Mouse (Mus musculus) brown adipose tissue, adult 24 weeks (tissue): ENCODE results near the gene Zmiz1. TPM values are rescaled to one million over a fixed set of nuclear protein-coding genes. Genes with fewer than 3 reads are reported as not detected.
A peak's percentile ranks its signal among the peaks of the same experiment; 100 is the strongest.

Experiments used
- H3K27ac ChIP-seq: fragments of 200-500 bp; replicated peaks from 2 replicates; pipeline ENCODE4 v1.5.1; 2012; ENCODE audit warnings: low read depth, mild to moderate bottlenecking, low read length
- H3K4me1 ChIP-seq: fragments of 200-500 bp; 2 replicates; pipeline ENCODE4 v1.6.1; 2012; ENCODE audit warnings: low read length, mixed read lengths; ENCODE audit not compliant: control insufficient read depth, insufficient read depth, insufficient read length
- H3K4me3 ChIP-seq: fragments of 200-500 bp; 2 replicates; pipeline ENCODE4 v1.5.1; 2012; ENCODE audit warnings: low read depth, mild to moderate bottlenecking, low read length, moderate library complexity; ENCODE audit not compliant: insufficient read depth
- polyA plus RNA-seq: library from polyadenylated mRNA; stranded (reverse); fragments of >200 nt; gene quantifications from 2 replicates; pipeline ENCODE4 v1.2.4, GENCODE M21; 2012; ENCODE audit not compliant: missing spikeins, insufficient read depth, insufficient read length

The Zmiz1 gene
- polyA plus RNA-seq, 1 experiment: 17.0 TPM

- Histone ChIP-seq H3K4me3 (no peak overlapping the region), H3K27ac (peak overlapping the region; percentile 46), H3K4me1 (peaks cover 26% of the 10 kb centered on the region)
Measured at GRCm38 (mm10) chr14:25533631-25534395, 74.8 kb downstream of the Zmiz1 start.

GRCm38 (mm10) chr14:25534396-25534769 is 75.4 kb downstream of the Zmiz1 start:
- H3K4me3 ChIP-seq: no peak overlapping the region
- peaks cover 26% of the 10 kb centered on the region for H3K4me1 ChIP-seq
- H3K27ac ChIP-seq: no peak overlapping the region

- Histone ChIP-seq H3K27ac (no peak overlapping the region), H3K4me1 (peaks cover 28% of the 10 kb centered on the region), H3K4me3 (no peak overlapping the region)
Measured at GRCm38 (mm10) chr14:25534918-25535582, 76.1 kb downstream of the Zmiz1 start.

- no peak overlapping the region for H3K27ac ChIP-seq
- H3K4me3 ChIP-seq: no peak overlapping the region
- peaks cover 28% of the 10 kb centered on the region for H3K4me1 ChIP-seq
Measured at GRCm38 (mm10) chr14:25535583-25535943, 76.6 kb downstream of the Zmiz1 start.

GRCm38 (mm10) chr14:25536476-25536875 is 77.5 kb downstream of the Zmiz1 start:
- H3K27ac ChIP-seq: no peak overlapping the region
- no peak overlapping the region for H3K4me3 ChIP-seq
- H3K4me1 ChIP-seq: peaks cover 28% of the 10 kb centered on the region

- Histone ChIP-seq H3K27ac (no peak overlapping the region), H3K4me1 (peaks cover 26% of the 10 kb centered on the region), H3K4me3 (no peak overlapping the region)
Measured at GRCm38 (mm10) chr14:25537351-25537750, 78.4 kb downstream of the Zmiz1 start.

- no peak overlapping the region for H3K4me3 ChIP-seq
- no peak overlapping the region for H3K27ac ChIP-seq
- H3K4me1 ChIP-seq: peaks cover 15% of the 10 kb centered on the region
Measured at GRCm38 (mm10) chr14:25538522-25538921, 79.5 kb downstream of the Zmiz1 start.

GRCm38 (mm10) chr14:25539493-25540116 is 80.6 kb downstream of the Zmiz1 start:
- H3K27ac ChIP-seq: no peak overlapping the region
- no peak overlapping the region for H3K4me3 ChIP-seq
- H3K4me1 ChIP-seq: peaks cover 7% of the 10 kb centered on the region

GRCm38 (mm10) chr14:25540172-25540571 is 81.2 kb downstream of the Zmiz1 start:
- peaks cover 5% of the 10 kb centered on the region for H3K4me1 ChIP-seq
- H3K27ac ChIP-seq: no peak overlapping the region

GRCm38 (mm10) chr14:25541213-25541612 is 82.2 kb downstream of the Zmiz1 start:
- H3K4me3 ChIP-seq: no peak overlapping the region
- H3K27ac ChIP-seq: no peak overlapping the region
- H3K4me1 ChIP-seq: peaks cover 5% of the 10 kb centered on the region

More at GRCm38 (mm10) chr14:25540172-25540571, 81.2 kb downstream of the Zmiz1 start:
- H3K4me3 ChIP-seq: no peak overlapping the region

- Histone ChIP-seq H3K4me3 (no peak overlapping the region), H3K4me1 (peaks cover 10% of the 10 kb centered on the region)
Measured at GRCm38 (mm10) chr14:25543098-25543497, 84.1 kb downstream of the Zmiz1 start.

GRCm38 (mm10) chr14:25543927-25544326 is 84.9 kb downstream of the Zmiz1 start:
- peaks cover 11% of the 10 kb centered on the region for H3K4me1 ChIP-seq
- no peak overlapping the region for H3K27ac ChIP-seq

More at GRCm38 (mm10) chr14:25543098-25543497, 84.1 kb downstream of the Zmiz1 start:
- no peak overlapping the region for H3K27ac ChIP-seq

GRCm38 (mm10) chr14:25546852-25547621 is 88.1 kb downstream of the Zmiz1 start:
- no peak overlapping the region for H3K4me3 ChIP-seq
- peaks cover 9% of the 10 kb centered on the region; the same call in 1 of the 2 replicates for H3K4me1 ChIP-seq
- H3K27ac ChIP-seq: 0 out of 2 replicates have a peak overlapping the region, but pooled peaks have one; percentile 8

More at GRCm38 (mm10) chr14:25543927-25544326, 84.9 kb downstream of the Zmiz1 start:
- H3K4me3 ChIP-seq: no peak overlapping the region

- H3K4me3 ChIP-seq: no peak overlapping the region
- peaks cover 9% of the 10 kb centered on the region; the same call in 1 of the 2 replicates for H3K4me1 ChIP-seq
- peak overlapping the region; percentile 18 for H3K27ac ChIP-seq
Measured at GRCm38 (mm10) chr14:25547882-25548281, 88.9 kb downstream of the Zmiz1 start.

GRCm38 (mm10) chr14:25548650-25549049 is 89.7 kb downstream of the Zmiz1 start:
- H3K4me3 ChIP-seq: no peak overlapping the region
- H3K4me1 ChIP-seq: peaks cover 9% of the 10 kb centered on the region; the same call in 1 of the 2 replicates
- no peak overlapping the region for H3K27ac ChIP-seq
